Mouse (Mus musculus) left cerebral cortex, adult 11 months (tissue): ENCODE measurements at regions not wholly inside any gene's neighbourhood (a gene's known extent, or its start where the extent isn't known, plus 50 kb on each side); places are given as distances from the start of the nearest gene placed in this dataset.

Experiments
- DNase-seq: peaks from one replicate; pipeline ENCODE4 v3.0.0; 2022; ENCODE audit warnings: low spot score

GRCm38 (mm10) chr14:85965139-85965538 is 1175.9 kb downstream of the Diaph3 start:
- no peak for DNase-seq

GRCm38 (mm10) chr14:85945707-85946313 is 1195.2 kb downstream of the Diaph3 start:
- DNase-seq, result no peak

GRCm38 (mm10) chr14:85942792-85943191 is 1198.2 kb downstream of the Diaph3 start:
- no peak for DNase-seq

- no peak for DNase-seq
These were observed 1200.5 kb downstream of the Diaph3 start for GRCm38 (mm10) chr14:85940585-85940984.

- DNase-seq, result peak; percentile 37
These were observed 1205.9 kb downstream of the Diaph3 start for GRCm38 (mm10) chr14:85935091-85935490.

- no peak for DNase-seq
These were observed 1210.6 kb downstream of the Diaph3 start for GRCm38 (mm10) chr14:85930387-85930786.

GRCm38 (mm10) chr14:85918894-85919293 is 1222.1 kb downstream of the Diaph3 start:
- DNase-seq, result no peak

GRCm38 (mm10) chr14:85915761-85916160 is 1225.3 kb downstream of the Diaph3 start:
- no peak for DNase-seq

- no peak for DNase-seq
These were observed 1243.1 kb downstream of the Diaph3 start for GRCm38 (mm10) chr14:85897890-85898289.

- DNase-seq, result no peak
These were observed 1279.6 kb downstream of the Diaph3 start for GRCm38 (mm10) chr14:85861371-85861951.

- DNase-seq, result no peak
These were observed 1291.5 kb downstream of the Diaph3 start for GRCm38 (mm10) chr14:85849490-85849889.

GRCm38 (mm10) chr14:85835494-85835893 is 1305.5 kb downstream of the Diaph3 start:
- DNase-seq, result no peak

GRCm38 (mm10) chr14:85814920-85815319 is 1326.1 kb downstream of the Diaph3 start:
- no peak for DNase-seq

GRCm38 (mm10) chr14:85784386-85784785 is 1341.0 kb downstream of the Pcdh17 start:
- no peak for DNase-seq

GRCm38 (mm10) chr14:85770636-85771035 is 1327.3 kb downstream of the Pcdh17 start:
- DNase-seq, result peak; percentile 4

- DNase-seq, result no peak
These were observed 1324.9 kb downstream of the Pcdh17 start for GRCm38 (mm10) chr14:85768301-85768700.

GRCm38 (mm10) chr14:85757343-85757742 is 1314.0 kb downstream of the Pcdh17 start:
- DNase-seq, result no peak

GRCm38 (mm10) chr14:85738567-85738966 is 1295.2 kb downstream of the Pcdh17 start:
- DNase-seq, result no peak
